Mouse (Mus musculus) neural tube, embryonic 14.5 days (tissue): ENCODE measurements at regions not wholly inside any gene's neighbourhood (a gene's known extent, or its start where the extent isn't known, plus 50 kb on each side); places are given as distances from the start of the nearest gene placed in this dataset.

Source experiments
- ATAC-seq: fragments of 200-750 bp; cut with Nextera tagmentation; 2 replicates; pipeline ENCODE4 v1.8.0; 2017; ENCODE audit warnings: low read depth, mild to moderate bottlenecking, moderate TSS enrichment, moderate library complexity
- H3K27ac ChIP-seq: fragments of 300-500 bp; sonication (generic); 2 replicates; pipeline ENCODE4 v1.5.1; 2014; ENCODE audit warnings: low read depth, mild to moderate bottlenecking, control low read depth, low read length, moderate library complexity, mixed read lengths
- H3K27me3 ChIP-seq: fragments of 300-500 bp; sonication (generic); 2 replicates; pipeline ENCODE4 v1.6.1; 2014; ENCODE audit warnings: low read length; ENCODE audit not compliant: control insufficient read depth, insufficient read depth
- H3K36me3 ChIP-seq: fragments of 300-500 bp; sonication (generic); 2 replicates; pipeline ENCODE4 v1.6.1; 2014; ENCODE audit warnings: low read length, mixed read lengths; ENCODE audit not compliant: control insufficient read depth, insufficient read depth
- H3K4me1 ChIP-seq: fragments of 300-500 bp; sonication (generic); 2 replicates; pipeline ENCODE4 v1.6.1; 2014; ENCODE audit warnings: low read length; ENCODE audit not compliant: control insufficient read depth, insufficient read depth
- H3K4me2 ChIP-seq: fragments of 300-500 bp; sonication (generic); 2 replicates; pipeline ENCODE4 v1.6.1; 2014; ENCODE audit warnings: mild to moderate bottlenecking, low read depth, low read length, control low read depth
- H3K4me3 ChIP-seq: fragments of 300-500 bp; sonication (generic); 2 replicates; pipeline ENCODE4 v1.5.1; 2014; ENCODE audit warnings: low read depth, low read length, control low read depth, mixed read lengths
- H3K9ac ChIP-seq: fragments of 300-500 bp; sonication (generic); replicated peaks from 2 replicates; pipeline ENCODE4 v1.6.1; 2014; ENCODE audit warnings: low read depth, mild to moderate bottlenecking, control low read depth, low read length, mixed read lengths
- H3K9me3 ChIP-seq: fragments of 300-500 bp; sonication (generic); 2 replicates; pipeline ENCODE4 v1.6.1; 2016; ENCODE audit warnings: low read length; ENCODE audit not compliant: control insufficient read depth
- WGBS: fragments of 180-500 bp; shearing (Covaris S2); extraction: QIAGEN DNeasy Blood & Tissue Kit; methylation state at CpG from one replicate; pipeline ENCODE4 v1.1.7; 2014; 5-methylcytosine and 5-hydroxymethylcytosine counted together

- no peaks in the 10 kb centered on the region for H3K4me1 ChIP-seq
- whole genome bisulfite sequencing = 98% methylated on average over 14 of the region's 14 CpGs
- H3K4me2 ChIP-seq = no peak overlapping the region
- ATAC-seq = no peak
- H3K27ac ChIP-seq = no peak overlapping the region
- no peaks in the 10 kb centered on the region for H3K36me3 ChIP-seq
- H3K9ac ChIP-seq = no peak overlapping the region
- H3K9me3 ChIP-seq = no peaks in the 10 kb centered on the region
- no peaks in the 10 kb centered on the region for H3K27me3 ChIP-seq
- H3K4me3 ChIP-seq = no peak overlapping the region
These were observed 120.8 kb upstream of the Il15 start for GRCm38 (mm10) chr8:82523866-82524265.

GRCm38 (mm10) chr8:82498496-82498895 lies 95.5 kb upstream of the Il15 start:
- H3K4me1 ChIP-seq = no peaks in the 10 kb centered on the region
- H3K4me3 ChIP-seq = no peak overlapping the region
- ATAC-seq = no peak
- 86% methylated on average over 2 of the region's 2 CpGs for WGBS
- H3K9ac ChIP-seq = no peak overlapping the region
- no peaks in the 10 kb centered on the region for H3K36me3 ChIP-seq
- H3K9me3 ChIP-seq = no peaks in the 10 kb centered on the region
- no peaks in the 10 kb centered on the region for H3K27me3 ChIP-seq
- no peak overlapping the region for H3K4me2 ChIP-seq
- no peak overlapping the region for H3K27ac ChIP-seq

DNA sequence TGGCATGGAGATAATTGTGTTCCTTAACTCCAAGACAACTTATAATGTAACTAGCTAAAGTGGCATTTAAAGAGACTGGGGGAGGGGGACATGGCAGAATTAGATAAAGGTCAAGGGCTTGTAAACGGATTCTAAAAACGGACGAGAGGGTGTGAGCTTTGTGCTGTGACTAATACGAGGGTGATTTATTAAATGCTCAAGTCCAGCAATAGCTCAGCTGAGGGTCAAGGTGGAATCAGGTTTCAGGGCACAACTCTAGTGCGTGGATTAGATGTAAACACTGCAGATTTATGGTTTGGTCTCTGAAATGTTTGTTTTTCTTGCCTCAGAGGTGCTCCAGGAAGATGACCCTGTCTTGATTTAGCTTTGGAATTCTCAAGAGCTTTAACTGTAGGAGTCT lies 74.8 kb upstream of the Il15 start:
- no peak for ATAC-seq
- 22% methylated on average over 5 of the region's 5 CpGs for WGBS

GRCm38 (mm10) chr8:82477426-82477769 lies 74.4 kb upstream of the Il15 start:
- no peaks in the 10 kb centered on the region for H3K9me3 ChIP-seq
- H3K4me1 ChIP-seq = no peaks in the 10 kb centered on the region
- H3K27ac ChIP-seq = no peak overlapping the region
- no peaks in the 10 kb centered on the region for H3K36me3 ChIP-seq
- H3K9ac ChIP-seq = no peak overlapping the region
- no peaks in the 10 kb centered on the region for H3K27me3 ChIP-seq
- no peak overlapping the region for H3K4me2 ChIP-seq
- ATAC-seq = no peak
- WGBS = 47% methylated on average over 2 of the region's 2 CpGs
- H3K4me3 ChIP-seq = no peak overlapping the region

More for the DNA sequence above, 74.8 kb upstream of the Il15 start:
- Histone ChIP-seq H3K9ac (no peak overlapping the region), H3K4me2 (no peak overlapping the region), H3K36me3 (no peaks in the 10 kb centered on the region), H3K4me1 (no peaks in the 10 kb centered on the region), H3K9me3 (no peaks in the 10 kb centered on the region), H3K4me3 (no peak overlapping the region), H3K27ac (no peak overlapping the region), H3K27me3 (no peaks in the 10 kb centered on the region)

GRCm38 (mm10) chr8:82476708-82477425 lies 73.8 kb upstream of the Il15 start:
- Histone ChIP-seq H3K4me2 (no peak overlapping the region), H3K36me3 (no peaks in the 10 kb centered on the region), H3K4me1 (no peaks in the 10 kb centered on the region), H3K9me3 (no peaks in the 10 kb centered on the region), H3K27me3 (no peaks in the 10 kb centered on the region), H3K27ac (no peak overlapping the region), H3K9ac (no peak overlapping the region), H3K4me3 (no peak overlapping the region)
- ATAC-seq = no peak
- 73% methylated on average over 7 of the region's 7 CpGs for WGBS

- Histone ChIP-seq H3K4me1 (no peaks in the 10 kb centered on the region), H3K27ac (no peak overlapping the region), H3K9ac (no peak overlapping the region), H3K27me3 (no peaks in the 10 kb centered on the region), H3K9me3 (no peaks in the 10 kb centered on the region), H3K4me2 (no peak overlapping the region), H3K36me3 (no peaks in the 10 kb centered on the region), H3K4me3 (no peak overlapping the region)
- 95% methylated on average over 2 of the region's 2 CpGs for WGBS
- no peak for ATAC-seq
These were observed 70.2 kb upstream of the Il15 start for GRCm38 (mm10) chr8:82473266-82473665.

DNA sequence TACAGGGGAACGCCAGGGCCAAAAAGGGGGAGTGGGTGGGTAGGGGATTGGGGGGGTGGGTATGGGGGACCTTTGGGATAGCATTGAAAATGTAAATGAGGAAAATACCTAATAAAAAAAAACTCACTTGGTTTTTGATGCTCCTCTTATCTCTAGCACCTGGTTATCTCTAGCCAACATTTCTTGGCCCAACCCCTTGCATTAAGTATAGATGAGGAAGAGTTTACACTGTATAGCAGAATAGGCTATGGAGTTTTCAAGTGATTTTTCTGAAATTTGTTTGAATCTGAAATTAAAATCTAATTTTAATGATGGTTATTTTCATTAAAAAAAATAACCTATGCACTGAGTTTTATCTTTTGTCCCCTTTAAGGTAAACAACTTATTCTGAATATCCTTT lies 68.8 kb upstream of the Il15 start:
- no peaks in the 10 kb centered on the region for H3K9me3 ChIP-seq
- H3K4me3 ChIP-seq = no peak overlapping the region
- no peaks in the 10 kb centered on the region for H3K4me1 ChIP-seq
- no peak overlapping the region for H3K4me2 ChIP-seq
- no CpG with 5 or more reads among the region's 1 CpGs for WGBS
- ATAC-seq = no peak
- no peaks in the 10 kb centered on the region for H3K27me3 ChIP-seq
- no peaks in the 10 kb centered on the region for H3K36me3 ChIP-seq
- H3K9ac ChIP-seq = no peak overlapping the region
- H3K27ac ChIP-seq = no peak overlapping the region

- H3K36me3 ChIP-seq = no peaks in the 10 kb centered on the region
- H3K4me3 ChIP-seq = no peak overlapping the region
These were observed 66.8 kb upstream of the Il15 start for GRCm38 (mm10) chr8:82469824-82470223.

GRCm38 (mm10) chr8:82462841-82463240 lies 59.8 kb upstream of the Il15 start:
- Histone ChIP-seq H3K27me3 (no peaks in the 10 kb centered on the region), H3K4me1 (no peaks in the 10 kb centered on the region), H3K4me3 (no peak overlapping the region), H3K4me2 (no peak overlapping the region), H3K27ac (no peak overlapping the region), H3K9me3 (no peaks in the 10 kb centered on the region), H3K36me3 (no peaks in the 10 kb centered on the region), H3K9ac (no peak overlapping the region)
- no peak for ATAC-seq

More at GRCm38 (mm10) chr8:82469824-82470223, 66.8 kb upstream of the Il15 start:
- H3K9me3 ChIP-seq = no peaks in the 10 kb centered on the region
- H3K27me3 ChIP-seq = no peaks in the 10 kb centered on the region
- no peak overlapping the region for H3K4me2 ChIP-seq
- H3K27ac ChIP-seq = no peak overlapping the region
- no peak overlapping the region for H3K9ac ChIP-seq
- ATAC-seq = no peak
- no peaks in the 10 kb centered on the region for H3K4me1 ChIP-seq
